Mouse (Mus musculus) Patski (cell line): ENCODE results near the gene Dnah2. TPM values are rescaled to one million over a fixed set of nuclear protein-coding genes. Genes with fewer than 3 reads are reported as not detected.
A peak's percentile ranks its signal among the peaks of the same experiment; 100 is the strongest.
"Not testable (repeated sequence)": the region's sequence is repeated elsewhere in the genome, so short reads cannot be mapped to it uniquely, and the experiment has no call there.

ENCODE experiments used
- ATAC-seq: fragments of 100-300 bp; one replicate; pipeline ENCODE4 v1.8.0; 2021
- CTCF ChIA-PET: fragments of 350-600 bp; sonication (Branson Sonifier 250); formaldehyde crosslinking; loops from one replicate; lab custom pipeline; 2022; ENCODE audit warnings: inconsistent platforms; lab: Charles Lee
- POLR2A ChIA-PET: fragments of 350-600 bp; sonication (Branson Sonifier 250); formaldehyde crosslinking; loops from one replicate; lab custom pipeline; 2022; ENCODE audit warnings: antibody characterized with exemption, inconsistent platforms; lab: Charles Lee
- DNase-seq: peaks from one replicate; pipeline ENCODE4 v3.0.0-alpha.2; 2011; ENCODE audit warnings: low read depth, low spot score
- H3K27me3 ChIP-seq: fragments of 371-371 bp; one replicate; pipeline ENCODE4 v1.5.1; 2021
- CTCF ChIP-seq: fragments of 100-300 bp; IDR thresholded peaks from one replicate; pipeline ENCODE4 v1.5.1; 2021
- in situ Hi-C: fragments of 300-500 bp; cut with MboI; formaldehyde crosslinking; loops from 3 replicates; pipeline ENCODE4 v1.11.1; 2018; ENCODE audit warnings: low pct_unique_long_range_greater_than_20kb, mixed read lengths
- polyA plus RNA-seq: library from polyadenylated mRNA; unstranded; gene quantifications from one replicate; pipeline ENCODE4 v1.2.3, GENCODE M21; 2021

The Dnah2 gene
- polyA plus RNA-seq, 1 experiment from 2014 or later, result 1.4 TPM

GRCm38 (mm10) chr11:69397581-69398057, 151.3 kb downstream of the Dnah2 start:
- in situ Hi-C loops, result no loop called here
- ATAC-seq, result no peak

DNA sequence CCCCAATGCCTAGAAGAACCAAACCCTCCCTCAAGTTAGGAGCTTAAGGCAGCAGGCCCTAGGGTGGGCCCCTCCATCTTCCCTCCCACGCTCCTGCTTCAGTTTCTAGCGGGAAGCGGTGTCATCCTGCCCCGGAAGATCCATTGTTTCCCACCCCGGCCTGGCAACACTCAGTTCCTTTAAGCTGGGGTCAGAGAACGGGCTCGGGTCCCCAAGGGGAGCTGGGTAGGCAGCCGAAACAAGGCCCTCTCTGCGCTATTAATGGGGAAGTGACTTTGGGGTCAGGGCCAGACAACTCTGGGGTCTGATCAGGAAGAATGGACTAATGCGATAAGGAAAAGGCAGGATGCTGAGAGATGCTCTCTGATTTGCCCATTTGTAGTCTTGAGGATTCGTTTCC, 152.1 kb downstream of the Dnah2 start:
- H3K27me3 ChIP-seq, result no peaks in the 10 kb centered on the region
- ChIA-PET CTCF (interaction anchor here (1.5 kb wide), 1 partner anchor 127 kb away, joined by 4 read pairs; no protein-coding TSS in a partner anchor), POLR2A (interaction anchor here (1.0 to 1.4 kb wide), 4 partner anchors 13 to 29 kb away, joined by 4 to 5 read pairs (median 4); no protein-coding TSS in a partner anchor)
- in situ Hi-C loops, result no loop called here
- DNase-seq, result no peak
- no peak for ATAC-seq
- no peak for TF ChIP-seq CTCF

More at GRCm38 (mm10) chr11:69397581-69398057, 151.3 kb downstream of the Dnah2 start:
- no peak for DNase-seq
- CTCF ChIA-PET, result interaction anchor here (1.5 kb wide), 1 partner anchor 128 kb away, joined by 4 read pairs; no protein-coding TSS in a partner anchor
- no peak for TF ChIP-seq CTCF
- no peaks in the 10 kb centered on the region for H3K27me3 ChIP-seq
- POLR2A ChIA-PET, result interaction anchor here (0.7 to 1.4 kb wide), 4 partner anchors 10 to 116 kb away, joined by 4 to 5 read pairs (median 4); no protein-coding TSS in a partner anchor

GRCm38 (mm10) chr11:69395634-69396373, 153.1 kb downstream of the Dnah2 start:
- ChIA-PET POLR2A (interaction anchor here (0.6 to 2.3 kb wide), 7 partner anchors 14 to 134 kb away, joined by 3 to 8 read pairs (median 4); no protein-coding TSS in a partner anchor), CTCF (interaction anchor here (1.5 kb wide), 1 partner anchor 126 kb away, joined by 4 read pairs; no protein-coding TSS in a partner anchor)
- TF ChIP-seq CTCF, result no peak
- H3K27me3 ChIP-seq, result no peaks in the 10 kb centered on the region
- peak; percentile 73 for ATAC-seq
- DNase-seq, result peak; percentile 99
- in situ Hi-C loops, result no loop called here

- in situ Hi-C loops, DNase-seq, H3K27me3 ChIP-seq: not testable (repeated sequence)
- peak; percentile 42 for ATAC-seq
- ChIA-PET CTCF (interaction anchor here (1.2 to 1.6 kb wide), 2 partner anchors 126 to 138 kb away, joined by 4 to 8 read pairs; no protein-coding TSS in a partner anchor), POLR2A (interaction anchor here (0.6 to 2.3 kb wide), 8 partner anchors 14 to 167 kb away, joined by 3 to 8 read pairs (median 4); no protein-coding TSS in a partner anchor)
Measured at GRCm38 (mm10) chr11:69395235-69395633, 153.7 kb downstream of the Dnah2 start, which contains the start of the genes Naa38 and Cyb5d1. Gene Naa38, plus strand, starts transcription at chr11:69395487. Gene Cyb5d1, minus strand, starts transcription at chr11:69395631.

DNA sequence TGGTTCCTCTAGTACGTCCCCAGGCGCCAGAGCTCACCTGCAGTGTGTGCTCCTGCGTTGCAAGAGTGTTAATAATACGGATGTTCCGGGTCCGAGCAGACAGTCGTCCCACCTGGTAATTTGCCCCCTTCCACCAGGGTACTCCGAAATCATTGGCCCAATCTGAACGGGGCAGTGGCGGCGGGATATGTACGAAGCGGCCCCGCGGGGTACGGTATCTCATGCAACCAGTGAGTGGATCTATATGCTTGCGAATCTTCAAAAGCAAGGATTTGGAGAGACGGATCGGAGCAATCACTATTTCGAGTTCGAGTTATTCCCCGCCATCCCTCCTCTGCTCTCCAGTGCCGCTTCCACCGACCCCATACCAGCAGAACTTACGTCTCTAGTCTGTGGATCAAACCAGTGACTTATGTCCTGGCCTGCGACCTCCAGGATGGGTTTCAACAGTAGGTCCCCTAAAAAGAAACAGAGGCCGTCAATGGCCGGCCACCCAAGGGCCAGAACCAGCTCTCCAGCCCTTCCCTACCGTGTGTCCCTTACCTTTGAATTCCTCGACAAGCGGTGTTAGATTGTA, 154.2 kb downstream of the Dnah2 start:
- ATAC-seq, in situ Hi-C loops, DNase-seq, H3K27me3 ChIP-seq: not testable (repeated sequence)
- ChIA-PET POLR2A (interaction anchor here (0.6 to 2.3 kb wide), 8 partner anchors 15 to 166 kb away, joined by 3 to 8 read pairs (median 4); no protein-coding TSS in a partner anchor), CTCF (interaction anchor here (1.2 to 1.6 kb wide), 2 partner anchors 125 to 138 kb away, joined by 4 to 8 read pairs; no protein-coding TSS in a partner anchor)

- POLR2A ChIA-PET, result no interaction called here
- CTCF ChIA-PET, result interaction anchor here (1.3 to 1.6 kb wide), 2 partner anchors 119 to 121 kb away, joined by 3 to 11 read pairs; no protein-coding TSS in a partner anchor
- DNase-seq, result no peak
Measured at GRCm38 (mm10) chr11:69390400-69391034, 158.4 kb downstream of the Dnah2 start.

DNA sequence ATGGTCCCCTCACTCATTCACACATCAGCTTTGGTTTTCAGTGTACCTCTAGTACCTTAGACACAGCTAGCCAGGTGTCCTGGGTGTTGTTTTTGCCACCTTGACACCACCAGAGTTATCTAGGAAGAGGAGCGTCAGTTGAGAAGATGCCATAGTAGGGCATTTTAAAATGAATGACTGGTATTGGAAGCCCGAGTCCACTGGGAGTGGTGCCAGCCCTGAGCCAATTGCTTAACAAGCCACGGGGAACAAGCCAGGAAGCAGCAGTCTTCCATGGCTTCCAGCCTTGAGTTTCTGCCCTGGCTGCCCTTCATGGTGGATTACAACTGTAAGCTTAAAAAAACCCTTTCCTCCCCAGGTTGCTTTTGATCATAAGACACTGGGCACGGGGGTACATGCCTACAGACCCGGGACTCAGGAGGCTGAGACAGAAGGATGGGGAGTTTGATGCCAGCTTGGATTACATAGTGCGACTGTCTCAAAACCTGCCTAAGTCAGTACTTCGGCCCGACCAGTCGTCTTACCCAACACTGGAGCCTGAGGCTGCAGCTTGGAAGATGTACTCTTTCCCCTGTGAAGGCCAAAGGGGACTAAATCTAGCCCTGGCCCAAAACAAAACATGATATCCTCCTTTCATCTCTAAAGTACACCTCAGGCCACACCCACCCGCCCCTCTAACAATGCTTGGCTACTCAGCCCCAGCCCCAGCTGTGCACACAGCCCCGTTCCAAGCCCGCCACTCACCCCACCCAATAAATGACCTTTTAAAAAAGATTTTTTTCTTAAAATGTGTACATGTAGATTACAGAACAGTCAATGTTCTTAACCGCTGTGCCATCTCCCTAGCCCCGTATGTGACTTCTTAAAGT, 159.1 kb downstream of the Dnah2 start:
- ATAC-seq (no peak), DNase-seq (no peak)
- no peaks in the 10 kb centered on the region for H3K27me3 ChIP-seq
- ChIA-PET CTCF (interaction anchor here (0.8 to 1.9 kb wide), 4 partner anchors 14 to 131 kb away, joined by 3 to 11 read pairs (median 4); no protein-coding TSS in a partner anchor), POLR2A (interaction anchor here (0.7 kb wide), 1 partner anchor 125 kb away, joined by 3 read pairs; no protein-coding TSS in a partner anchor)
- TF ChIP-seq CTCF, result no peak
- in situ Hi-C loops, result loop anchor here (5.0 kb wide), 1 partner anchor 122 kb away; no protein-coding TSS in a partner anchor

More at GRCm38 (mm10) chr11:69390400-69391034, 158.4 kb downstream of the Dnah2 start:
- TF ChIP-seq CTCF, result no peak
- in situ Hi-C loops, result no loop called here
- ATAC-seq, result no peak
- no peaks in the 10 kb centered on the region for H3K27me3 ChIP-seq

DNA sequence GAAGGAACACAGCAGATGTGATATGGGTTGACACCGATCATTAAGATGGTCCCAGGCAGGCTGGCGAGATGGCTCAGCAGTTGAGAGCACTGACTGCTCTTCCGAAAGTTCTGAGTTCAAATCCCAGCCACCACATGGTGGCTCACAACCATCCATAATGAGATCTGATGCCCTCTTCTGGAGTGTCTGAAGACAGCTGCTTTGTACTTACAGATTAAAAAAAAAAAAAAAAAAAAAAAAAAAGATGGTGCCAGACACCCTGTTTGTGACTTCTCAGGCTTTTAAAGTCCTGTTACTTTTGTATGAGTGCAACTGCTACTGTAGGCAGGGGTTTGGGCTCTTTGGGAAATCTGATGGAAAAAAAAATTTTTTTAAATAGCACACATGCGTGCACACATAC, 160.2 kb downstream of the Dnah2 start:
- H3K27me3 ChIP-seq, result no peaks in the 10 kb centered on the region
- ChIA-PET CTCF (interaction anchor here (1.6 to 1.9 kb wide), 2 partner anchors 119 to 130 kb away, joined by 4 to 11 read pairs; no protein-coding TSS in a partner anchor), POLR2A (interaction anchor here (0.6 kb wide), 1 partner anchor 50 kb away, joined by 4 read pairs; no protein-coding TSS in a partner anchor)
- no peak for TF ChIP-seq CTCF
- ATAC-seq, result no peak
- in situ Hi-C loops, result loop anchor here (5.0 kb wide), 1 partner anchor 121 kb away; no protein-coding TSS in a partner anchor
- DNase-seq, result no peak
